In the genomic region with DNA sequence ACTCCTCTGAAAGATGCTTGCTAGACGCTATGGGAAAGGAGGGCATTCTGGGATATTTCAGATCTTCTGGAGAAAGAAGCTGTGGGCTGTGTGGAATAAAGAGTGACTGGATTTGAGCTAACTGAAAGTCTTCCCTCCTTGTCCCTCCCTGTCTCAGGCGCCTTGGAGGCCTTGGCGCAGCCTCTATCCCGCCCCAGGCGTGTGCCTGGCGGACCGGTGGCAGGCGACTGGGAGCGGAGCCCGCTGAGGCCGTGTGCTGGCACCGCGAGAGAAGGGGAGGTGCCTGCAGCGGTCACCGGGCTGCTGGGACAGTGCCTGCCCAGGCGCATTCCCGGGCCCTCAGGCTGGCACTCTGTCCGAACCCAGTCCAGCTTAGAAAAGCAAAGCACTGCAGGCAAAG, we compare ENCODE assay signal across 9 mouse cellular contexts. TPM values are rescaled to one million over a fixed set of nuclear protein-coding genes. Genes with fewer than 3 reads are reported as not detected.
DNase-seq lines count a peak whose midpoint lies in the region; ATAC-seq and TF ChIP-seq lines count a peak whose summit lies in the region.
"Had no signal": no experiment of that assay in that cellular context is flagged by ENCODE, and none has a peak within 500 bp of the region (broad histone marks: within the 10 kb centered on the region; RNA-seq: fewer than 3 reads in every experiment).

No protein-coding gene starts in this region.

- peaks cover 9% of the 10 kb centered on the region; the same call in 1 of the 2 replicates for H3K4me1 ChIP-seq in intestine, embryonic 14.5 days (replicated peaks; ENCODE audit: control insufficient read depth, insufficient read depth, low read length)
- H3K4me1 ChIP-seq in intestine, postnatal 0 days (replicated peaks; ENCODE audit: control insufficient read depth, insufficient read depth, low read length), result no peaks in the 10 kb centered on the region
- H3K4me1 ChIP-seq in hindbrain, embryonic 16.5 days (ENCODE audit: control insufficient read depth, insufficient read depth, low read depth, low read length), result peaks cover 23% of the 10 kb centered on the region
- H3K4me1 ChIP-seq in limb, embryonic 14.5 days (ENCODE audit: control insufficient read depth, insufficient read depth, low read length), result peaks cover 11% of the 10 kb centered on the region

- ATAC-seq in intestine, embryonic 14.5 days (replicated peaks; ENCODE audit: low FRiP score, low TSS enrichment, low read depth), result no peak
- no peak for ATAC-seq in intestine, postnatal 0 days
- peak; percentile 81 for ATAC-seq in hindbrain, embryonic 16.5 days
- ATAC-seq in limb, embryonic 14.5 days (ENCODE audit: low FRiP score, low read depth), result no peak

- WGBS in intestine, embryonic 14.5 days, result 0% methylated on average over 16 of the region's 18 CpGs
- WGBS in intestine, postnatal 0 days, result 3% methylated on average over 16 of the region's 18 CpGs
- under 1% methylated on average over 18 of the region's 18 CpGs for WGBS in hindbrain, embryonic 16.5 days
- WGBS in limb, embryonic 14.5 days, result 2% methylated on average over 18 of the region's 18 CpGs

- H3K27me3 ChIP-seq in intestine, embryonic 14.5 days (replicated peaks; ENCODE audit: control insufficient read depth, insufficient read depth, low read length), result peaks cover 92% of the 10 kb centered on the region
- H3K27me3 ChIP-seq in intestine, postnatal 0 days (replicated peaks; ENCODE audit: control insufficient read depth, insufficient read depth, low read length), result peaks cover 80% of the 10 kb centered on the region
- peaks cover 2% of the 10 kb centered on the region; the same call in 1 of the 2 replicates for H3K27me3 ChIP-seq in hindbrain, embryonic 16.5 days (replicated peaks; ENCODE audit: control insufficient read depth, insufficient read depth, low read length)
- peaks cover 74% of the 10 kb centered on the region for H3K27me3 ChIP-seq in limb, embryonic 14.5 days (ENCODE audit: control insufficient read depth, insufficient read depth, low read length)
- H3K27me3 ChIP-seq: CH12.LX had no signal

- DNase-seq in intestine, embryonic 14.5 days (ENCODE audit: low spot score), result no peak
- peak; percentile 18 for DNase-seq in cerebellum, adult 9-11 months
- peak; percentile 47 for DNase-seq in gastrocnemius, postnatal 10 days
- no peak for DNase-seq in limb, embryonic 14.5 days (ENCODE audit: low spot score)
- peak; percentile 38 for DNase-seq in right cerebral cortex, postnatal 14 days
- DNase-seq in spleen, postnatal 10 days (ENCODE audit: low spot score in 2 of 2), result no peak

- H3K9me3 ChIP-seq in intestine, embryonic 14.5 days (ENCODE audit: control insufficient read depth, low read length), result peaks cover 4% of the 10 kb centered on the region; the same call in 1 of the 2 replicates
- H3K9me3 ChIP-seq in intestine, postnatal 0 days (ENCODE audit: control insufficient read depth), result 0 out of 2 replicates have a peak, but pooled peaks cover 5% of the 10 kb centered on the region
- no peaks in the 10 kb centered on the region for H3K9me3 ChIP-seq in hindbrain, embryonic 16.5 days (ENCODE audit: control insufficient read depth, low read length)
- no peaks in the 10 kb centered on the region for H3K9me3 ChIP-seq in limb, embryonic 14.5 days (ENCODE audit: control insufficient read depth, low read length)

- H3K9ac ChIP-seq in intestine, embryonic 14.5 days (ENCODE audit: low read length), result no peak overlapping the region
- H3K9ac ChIP-seq in intestine, postnatal 0 days (ENCODE audit: low read depth, low read length), result no peak overlapping the region
- H3K9ac ChIP-seq in hindbrain, embryonic 16.5 days (ENCODE audit: low read depth, low read length), result peak overlapping the region; percentile 32
- H3K9ac ChIP-seq in limb, embryonic 14.5 days (ENCODE audit: low read depth, low read length, severe bottlenecking), result no peak overlapping the region; the same call in 1 of the 2 replicates

- no peak for TF ChIP-seq POLR2A in limb, embryonic 14.5 days (IDR thresholded peaks at IDR 0.05; ENCODE audit: borderline replicate concordance, extremely low read depth, insufficient read depth, insufficient read length)

- 0 out of 2 replicates have a peak overlapping the region, but pooled peaks have one; percentile 56 for H3K4me3 ChIP-seq in intestine, embryonic 14.5 days (ENCODE audit: low read depth, low read length)
- no peak overlapping the region for H3K4me3 ChIP-seq in intestine, postnatal 0 days (ENCODE audit: low read depth, low read length)
- peak overlapping the region; percentile 79 for H3K4me3 ChIP-seq in hindbrain, embryonic 16.5 days (ENCODE audit: low read length)
- H3K4me3 ChIP-seq in limb, embryonic 14.5 days (replicated peaks; ENCODE audit: low read length), result peak overlapping the region; percentile 22

- no peaks in the 10 kb centered on the region for H3K36me3 ChIP-seq in intestine, embryonic 14.5 days (ENCODE audit: control insufficient read depth, insufficient read depth, low read length)
- no peaks in the 10 kb centered on the region for H3K36me3 ChIP-seq in intestine, postnatal 0 days (ENCODE audit: control insufficient read depth, insufficient read depth)
- no peaks in the 10 kb centered on the region for H3K36me3 ChIP-seq in hindbrain, embryonic 16.5 days (ENCODE audit: control insufficient read depth, insufficient read depth, low read length)
- H3K36me3 ChIP-seq in limb, embryonic 14.5 days (ENCODE audit: control insufficient read depth, insufficient read depth, low read length), result no peaks in the 10 kb centered on the region

- no peak overlapping the region for H3K27ac ChIP-seq in intestine, embryonic 14.5 days (ENCODE audit: low read depth)
- no peak overlapping the region for H3K27ac ChIP-seq in intestine, postnatal 0 days (ENCODE audit: low read depth, low read length)
- no peak overlapping the region; the same call in 1 of the 2 replicates for H3K27ac ChIP-seq in hindbrain, embryonic 16.5 days (ENCODE audit: low read depth, low read length)
- no peak overlapping the region for H3K27ac ChIP-seq in limb, embryonic 14.5 days (replicated peaks; ENCODE audit: low read depth, low read length)

- TF ChIP-seq CTCF in intestine, postnatal 0 days (IDR thresholded peaks at IDR 0.05; ENCODE audit: low read depth), result no peak

- peak overlapping the region; percentile 30 for H3K4me2 ChIP-seq in intestine, embryonic 14.5 days (ENCODE audit: low read length)
- H3K4me2 ChIP-seq in intestine, postnatal 0 days (replicated peaks; ENCODE audit: low read depth), result no peak overlapping the region
- H3K4me2 ChIP-seq in hindbrain, embryonic 16.5 days (ENCODE audit: low read length), result peak overlapping the region; percentile 97
- H3K4me2 ChIP-seq in limb, embryonic 14.5 days (replicated peaks; ENCODE audit: low read depth, low read length, severe bottlenecking), result peak overlapping the region; percentile 40

RNA-seq across cellular contexts. Expression of gene Ascl1, which starts 1.1 kb away (rescaled TPM):
- 18.9 and 20.1 TPM in 2 replicates for polyA plus RNA-seq in intestine, embryonic 14.5 days (2014; fragmentation: Nextera tagmentation; extraction: Ambion mirVana)
- polyA plus RNA-seq in intestine, postnatal 0 days (2015; fragmentation: Nextera tagmentation; extraction: Ambion mirVana), result 3.1 and 3.6 TPM in 2 replicates
- total RNA-seq in gastrocnemius, postnatal 10 days (2021), result not detected
- 6.3 and 9.6 TPM in 2 replicates for polyA plus RNA-seq in hindbrain, embryonic 16.5 days (2015; fragmentation: Nextera tagmentation; extraction: Ambion mirVana)
- 0.40 and 0.55 TPM in 2 replicates for polyA plus RNA-seq in limb, embryonic 14.5 days (2012; rRNA removed)
- 0.23 and 0.36 TPM in 2 replicates for polyA plus RNA-seq in limb, embryonic 14.5 days (2014; fragmentation: Nextera tagmentation; extraction: Ambion mirVana)
- total RNA-seq: CH12.LX had no signal

RNA-seq across cellular contexts. Expression of gene Pah, which starts 27.0 kb away (rescaled TPM):
- 0.87 TPM in 1 of 2 replicates, not detected in the other for polyA plus RNA-seq in intestine, embryonic 14.5 days (2014; fragmentation: Nextera tagmentation; extraction: Ambion mirVana)
- 0.26 TPM in 1 of 2 replicates, not detected in the other for polyA plus RNA-seq in intestine, postnatal 0 days (2015; fragmentation: Nextera tagmentation; extraction: Ambion mirVana)
- under 1 TPM in 1 of 2 experiments, not detected in 1; 0.14 TPM for total RNA-seq in gastrocnemius, postnatal 10 days (2021)
- polyA plus RNA-seq in hindbrain, embryonic 16.5 days (2015; fragmentation: Nextera tagmentation; extraction: Ambion mirVana), result 0.10 TPM in 1 of 2 replicates, not detected in the other
- polyA plus RNA-seq in limb, embryonic 14.5 days (2012; rRNA removed), result not detected in 2 replicates
- polyA plus RNA-seq in limb, embryonic 14.5 days (2014; fragmentation: Nextera tagmentation; extraction: Ambion mirVana), result not detected in 2 replicates
- total RNA-seq: CH12.LX had no signal

Comparison
In these comparisons a context has a peak if more than half of its experiments do, and no peak if none do; other contexts are left out.
1. DNase-seq: peak in cerebellum, adult 9-11 months (single experiment), gastrocnemius, postnatal 10 days (single experiment) and right cerebral cortex, postnatal 14 days (single experiment); none in intestine, embryonic 14.5 days (single experiment), limb, embryonic 14.5 days (single experiment) and spleen, postnatal 10 days (0 of 2).